Mouse (Mus musculus): ENCODE results near the gene Gm9857. TPM values are rescaled to one million over a fixed set of nuclear protein-coding genes. Genes with fewer than 3 reads are reported as not detected.

The Gm9857 gene
- total RNA-seq, 2 experiments from 2014 or later: not detected

GRCm38 (mm10) chr3:108933557-108933956 is 6.7 kb downstream of the Gm9857 start:
- ATAC-seq (replicated peaks; ENCODE audit: low FRiP score, poor library complexity, severe bottlenecking): no peak

DNA sequence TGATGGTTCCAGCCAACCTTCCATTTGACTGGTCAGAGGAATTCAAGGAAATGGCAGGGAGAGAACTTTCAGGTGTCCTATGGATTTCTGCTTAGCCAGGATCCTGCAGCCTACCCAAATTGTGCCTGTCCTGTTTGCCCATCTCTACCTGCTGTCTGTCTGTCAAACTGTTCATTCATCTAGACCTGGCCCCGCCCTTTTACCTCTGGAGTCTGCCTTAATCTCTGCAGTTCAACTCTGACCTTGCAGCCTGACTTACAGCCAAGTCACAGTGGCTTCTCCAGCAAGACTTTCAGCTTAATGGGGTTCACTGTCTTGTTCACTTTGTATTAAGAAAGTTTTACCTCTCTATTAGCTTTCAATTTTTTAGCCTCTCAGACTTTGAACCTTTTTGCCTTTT is 13.9 kb downstream of the Gm9857 start:
- ATAC-seq (replicated peaks; ENCODE audit: low FRiP score, poor library complexity, severe bottlenecking): no peak

DNA sequence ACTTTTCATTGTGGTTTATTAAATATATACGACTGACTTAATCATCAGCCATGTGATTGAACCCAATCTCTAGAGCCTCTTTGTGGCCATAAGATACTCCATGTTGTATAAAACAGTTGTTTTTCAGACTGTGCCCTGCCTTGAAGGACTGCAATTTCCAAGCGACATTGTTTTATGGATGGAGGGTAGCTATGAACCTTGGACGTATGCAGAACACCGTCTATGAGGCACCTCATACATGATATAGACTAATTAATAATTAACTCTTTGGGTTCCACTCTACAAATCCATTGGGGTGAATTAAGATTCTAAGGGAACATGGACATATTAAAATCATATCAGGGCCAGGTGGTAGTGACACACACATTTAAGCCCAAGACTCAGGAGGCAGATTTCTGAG is 14.6 kb downstream of the Gm9857 start:
- ATAC-seq (replicated peaks; ENCODE audit: low FRiP score, poor library complexity, severe bottlenecking): no peak

GRCm38 (mm10) chr3:108921822-108922221 is 18.4 kb downstream of the Gm9857 start:
- ATAC-seq (replicated peaks; ENCODE audit: low FRiP score, poor library complexity, severe bottlenecking): peak; percentile 84

DNA sequence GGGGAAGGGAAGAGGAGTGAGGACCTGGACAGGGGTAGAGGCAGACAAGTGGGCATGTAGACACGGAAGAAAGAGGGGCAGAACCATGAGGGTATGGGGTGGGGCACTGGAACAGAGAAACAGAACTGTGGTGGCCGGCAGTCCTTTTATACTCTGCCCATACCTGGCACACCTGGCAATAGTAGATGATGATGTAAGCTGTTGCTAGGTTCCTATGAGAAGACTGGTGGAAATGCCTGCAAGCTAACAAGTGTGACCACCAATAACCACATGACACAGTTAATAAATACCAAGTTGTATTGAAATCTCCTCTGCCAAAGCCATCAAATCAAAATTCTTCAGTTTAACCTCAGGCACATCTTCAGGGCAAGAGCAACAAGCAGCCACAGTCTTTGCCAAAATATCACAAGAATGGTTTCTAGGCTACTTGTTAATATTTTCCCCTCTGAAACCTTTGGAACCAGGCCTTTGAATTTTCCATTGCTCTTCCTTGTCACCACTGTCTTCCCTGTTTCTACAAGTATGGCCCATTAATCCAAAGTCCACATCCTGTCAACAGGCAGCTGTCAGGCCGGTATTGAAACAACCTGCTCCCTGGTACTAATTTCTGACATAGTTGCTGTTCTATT is 19.7 kb downstream of the Gm9857 start:
- no peak for ATAC-seq (replicated peaks; ENCODE audit: low FRiP score, poor library complexity, severe bottlenecking)

GRCm38 (mm10) chr3:108918852-108919251 is 21.4 kb downstream of the Gm9857 start:
- no peak for ATAC-seq (replicated peaks; ENCODE audit: low FRiP score, poor library complexity, severe bottlenecking)

DNA sequence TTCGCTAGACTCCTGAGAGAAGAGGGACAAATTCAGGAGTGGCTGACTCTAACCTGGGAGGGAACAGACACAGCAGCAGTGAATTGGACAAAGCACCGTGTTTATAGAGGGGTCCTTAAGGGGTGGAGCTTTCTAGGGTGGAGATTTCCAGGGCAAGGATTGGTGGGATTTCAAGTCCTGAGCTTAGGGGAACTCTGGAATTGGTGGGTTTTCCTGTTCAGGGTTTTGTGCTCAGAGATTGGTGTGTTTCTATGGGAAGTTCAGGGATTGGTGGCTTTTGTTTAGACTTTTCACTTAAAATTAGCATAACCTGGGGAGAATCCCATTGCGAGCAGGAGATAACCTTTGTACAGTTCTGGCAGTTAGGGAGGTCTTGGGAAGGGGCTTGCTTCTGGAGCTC is 22.3 kb downstream of the Gm9857 start:
- no peak for ATAC-seq (replicated peaks; ENCODE audit: low FRiP score, poor library complexity, severe bottlenecking)

DNA sequence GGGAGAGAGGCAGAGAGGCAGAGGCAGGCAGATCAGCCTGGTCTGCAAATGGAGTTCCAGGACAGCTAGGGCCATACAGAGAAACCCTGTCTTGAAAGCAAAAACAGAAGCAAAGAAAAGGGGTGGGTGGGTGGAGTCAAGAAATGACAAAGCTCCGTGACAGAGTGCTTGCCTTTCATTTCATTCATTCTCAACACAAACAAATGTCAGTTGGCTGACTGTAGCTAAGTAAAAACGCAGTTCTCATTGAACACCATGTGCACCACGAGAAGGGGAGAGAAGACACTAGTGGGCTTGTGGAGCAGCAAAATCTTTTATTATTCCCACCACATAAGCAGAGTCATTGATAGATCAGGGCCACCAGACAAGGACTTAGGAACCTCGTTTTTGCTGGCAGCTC is 23.4 kb downstream of the Gm9857 start:
- ATAC-seq (replicated peaks; ENCODE audit: low FRiP score, poor library complexity, severe bottlenecking): no peak

GRCm38 (mm10) chr3:108915999-108916398 is 24.2 kb downstream of the Gm9857 start:
- ATAC-seq (replicated peaks; ENCODE audit: low FRiP score, poor library complexity, severe bottlenecking): no peak

- peak; percentile 98 for ATAC-seq (replicated peaks; ENCODE audit: low FRiP score, poor library complexity, severe bottlenecking)
Measured at GRCm38 (mm10) chr3:108911548-108912413, 28.5 kb downstream of the Gm9857 start, which contains the start of gene Prpf38b. Gene Prpf38b (minus strand): TSS chr3:108911727.

DNA sequence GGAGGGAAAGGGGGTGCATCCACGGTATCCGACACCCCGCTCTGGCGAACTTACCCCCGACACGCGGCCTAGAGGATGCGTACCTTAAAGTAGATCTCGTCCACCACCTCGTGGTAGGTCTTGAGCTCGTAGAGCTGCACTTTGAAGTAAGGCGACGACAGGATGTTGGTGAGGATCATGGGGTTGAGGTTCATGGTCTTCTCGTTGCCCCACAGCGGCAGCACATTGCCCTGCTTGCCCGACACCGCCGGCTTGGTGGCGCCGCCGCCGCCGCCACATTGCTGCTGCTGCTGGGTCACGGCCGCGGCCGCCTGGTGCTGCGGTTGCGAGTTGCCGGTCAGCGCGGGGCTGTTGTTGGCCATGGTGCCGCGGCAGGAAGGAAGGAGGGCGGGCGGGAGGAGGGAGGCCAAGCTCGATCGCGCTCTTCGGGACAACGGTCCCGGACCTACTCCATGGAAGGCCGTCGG is 29.1 kb downstream of the Gm9857 start:
- peak; percentile 68 for ATAC-seq (replicated peaks; ENCODE audit: low FRiP score, poor library complexity, severe bottlenecking)

DNA sequence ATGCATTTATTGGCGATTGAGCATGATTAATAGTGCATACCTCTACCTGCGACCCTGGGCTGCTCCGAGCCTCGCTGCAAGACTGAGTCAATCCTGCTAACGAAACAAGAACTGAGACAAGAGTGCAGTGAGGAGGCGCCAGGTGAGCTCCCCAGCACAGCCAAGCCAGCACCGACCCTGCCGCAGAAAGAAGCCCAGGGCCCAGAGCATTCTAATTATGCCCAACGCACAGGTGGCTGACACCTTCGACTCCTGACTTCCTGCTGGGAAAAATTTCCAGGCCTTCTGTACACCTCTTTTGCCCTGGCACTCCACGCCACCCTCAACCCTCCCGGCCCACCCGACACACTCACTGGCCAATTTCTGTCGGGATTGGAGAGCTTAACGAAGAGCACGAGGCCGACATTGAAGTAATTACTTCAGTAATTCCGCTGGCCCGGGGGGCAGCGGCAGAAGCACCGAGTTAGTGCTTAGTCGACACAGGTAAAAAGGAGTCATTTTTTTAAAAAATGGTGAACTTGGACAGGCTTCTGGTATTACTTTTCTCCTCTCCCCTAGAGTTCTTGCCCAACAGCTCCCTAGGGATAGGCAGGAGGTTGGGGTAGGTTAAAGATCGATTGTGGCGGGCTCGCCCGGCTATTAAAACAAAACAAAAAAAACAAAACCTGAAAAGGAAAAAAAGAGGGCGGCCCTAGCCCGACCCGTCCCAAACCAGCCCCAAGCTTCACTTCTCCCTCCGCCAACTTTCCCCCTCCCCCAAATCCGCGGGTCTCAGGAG is 29.8 kb downstream of the Gm9857 start:
- no peak for ATAC-seq (replicated peaks; ENCODE audit: low FRiP score, poor library complexity, severe bottlenecking)

- 0 out of 2 replicates have a peak, but pooled peaks have one; percentile 54 for ATAC-seq (replicated peaks; ENCODE audit: low FRiP score, poor library complexity, severe bottlenecking)
Measured at GRCm38 (mm10) chr3:108902934-108903333, 37.3 kb downstream of the Gm9857 start.

GRCm38 (mm10) chr3:108902038-108902437 is 38.2 kb downstream of the Gm9857 start:
- ATAC-seq (replicated peaks; ENCODE audit: low FRiP score, poor library complexity, severe bottlenecking): no peak

GRCm38 (mm10) chr3:108900681-108901080 is 39.6 kb downstream of the Gm9857 start:
- ATAC-seq (replicated peaks; ENCODE audit: low FRiP score, poor library complexity, severe bottlenecking): no peak

DNA sequence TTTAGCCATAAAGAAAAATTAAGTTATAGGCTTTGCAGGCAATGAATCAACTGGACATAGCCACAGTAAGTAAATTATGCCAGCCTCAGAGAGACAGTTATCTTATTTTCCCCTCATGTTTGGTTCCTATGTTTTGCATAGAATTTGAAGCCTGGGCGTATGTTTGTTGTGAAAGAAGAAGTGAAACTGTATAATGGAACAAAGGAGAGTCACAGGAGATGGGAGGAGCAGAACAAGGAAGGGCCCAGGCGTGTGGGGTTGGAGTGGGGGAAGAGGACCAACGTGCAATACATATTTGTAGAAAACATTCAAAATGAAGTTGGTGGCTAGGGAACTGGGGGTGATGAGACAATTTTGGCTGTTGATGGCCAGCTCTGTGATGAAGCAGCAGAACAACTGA is 40.1 kb downstream of the Gm9857 start:
- ATAC-seq (replicated peaks; ENCODE audit: low FRiP score, poor library complexity, severe bottlenecking): no peak

DNA sequence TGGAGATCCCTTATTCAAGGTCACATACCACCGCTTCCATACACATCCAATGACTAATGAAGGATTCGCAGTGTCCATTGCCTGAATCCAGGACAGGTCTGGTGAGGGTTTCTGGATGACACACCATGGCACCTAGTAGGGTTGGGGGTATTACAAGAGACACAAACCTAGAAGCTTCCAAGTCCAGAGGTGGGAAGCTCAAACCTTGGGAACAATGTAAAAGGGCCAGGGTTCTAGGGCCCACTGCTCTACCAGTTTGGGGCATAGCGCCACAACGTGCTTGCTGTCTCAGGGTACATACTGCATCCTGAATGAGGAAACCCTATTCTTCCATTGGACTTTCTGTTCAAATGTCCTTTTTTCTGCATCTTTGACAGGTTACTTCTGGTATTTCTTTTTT is 41.6 kb downstream of the Gm9857 start:
- ATAC-seq (replicated peaks; ENCODE audit: low FRiP score, poor library complexity, severe bottlenecking): no peak

GRCm38 (mm10) chr3:108892914-108893313 is 47.3 kb downstream of the Gm9857 start:
- ATAC-seq (replicated peaks; ENCODE audit: low FRiP score, poor library complexity, severe bottlenecking): no peak

DNA sequence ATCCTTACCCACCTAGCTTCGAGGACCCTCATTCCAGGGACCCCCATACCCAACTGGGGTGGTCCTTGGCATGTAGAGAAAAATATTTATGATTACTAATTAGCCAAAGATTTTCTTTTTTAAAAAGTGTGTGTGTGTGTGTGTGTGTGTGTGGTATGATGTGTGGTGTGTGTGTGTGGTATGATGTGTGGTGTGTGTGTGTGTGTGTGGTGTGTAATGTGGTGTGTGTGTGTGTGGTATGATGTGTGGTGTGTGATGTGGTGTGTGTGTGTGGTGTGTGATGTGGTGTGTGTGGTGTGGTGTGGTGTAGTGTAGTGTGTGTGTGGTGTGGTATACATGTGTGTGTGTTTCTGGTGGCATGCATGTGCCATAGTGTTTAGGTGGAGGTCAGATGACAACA is 48.2 kb downstream of the Gm9857 start:
- ATAC-seq (replicated peaks; ENCODE audit: low FRiP score, poor library complexity, severe bottlenecking): no peak

Measured in erythroid progenitor cell, adult 5-6 weeks (primary cell).